25 mouse cellular contexts compared by ENCODE assay signal in genomic region chr16:82816615-82817014, GRCm38 (mm10). TPM values are rescaled to one million over a fixed set of nuclear protein-coding genes. Genes with fewer than 3 reads are reported as not detected.
"Had no signal": no experiment of that assay in that cellular context is flagged by ENCODE, and none has a peak within 500 bp of the region (broad histone marks: within the 10 kb centered on the region; RNA-seq: fewer than 3 reads in every experiment).

No protein-coding gene starts in this region.

- DNase-seq: lung, adult 18-20 months; lung, embryonic 14.5 days; lung, postnatal 10 days; lung, postnatal 4 days; retina, postnatal 1 day; right cerebral cortex, adult 18-20 months; right cerebral cortex, postnatal 25 days; right cerebral cortex, postnatal 4 days; spleen, adult 18-20 months; thymus, adult 18-20 months; thymus, postnatal 14 days; thymus, postnatal 36 days had no signal

- H3K4me3 ChIP-seq: midbrain, embryonic 10.5 days; midbrain, embryonic 15.5 days; myocyte; neural tube, embryonic 13.5 days; neural tube, embryonic 15.5 days had no signal

- H3K36me3 ChIP-seq: midbrain, embryonic 10.5 days; midbrain, embryonic 15.5 days; neural tube, embryonic 13.5 days; neural tube, embryonic 15.5 days had no signal

- H3K27ac ChIP-seq: midbrain, embryonic 10.5 days; midbrain, embryonic 15.5 days; neural tube, embryonic 13.5 days; neural tube, embryonic 15.5 days had no signal

- H3K9me3 ChIP-seq: midbrain, embryonic 10.5 days; midbrain, embryonic 15.5 days; neural tube, embryonic 13.5 days; neural tube, embryonic 15.5 days had no signal

- ATAC-seq: midbrain, embryonic 15.5 days had no signal

- H3K4me2 ChIP-seq: lung, embryonic 14.5 days; midbrain, embryonic 15.5 days; neural tube, embryonic 13.5 days; neural tube, embryonic 15.5 days had no signal

- H3K4me1 ChIP-seq: midbrain, embryonic 10.5 days; midbrain, embryonic 15.5 days; neural tube, embryonic 13.5 days; neural tube, embryonic 15.5 days had no signal

- H3K9ac ChIP-seq: lung, embryonic 14.5 days; midbrain, embryonic 15.5 days; neural tube, embryonic 13.5 days; neural tube, embryonic 15.5 days had no signal

- H3K27me3 ChIP-seq: midbrain, embryonic 15.5 days; neural tube, embryonic 13.5 days; neural tube, embryonic 15.5 days had no signal

RNA-seq across cellular contexts. Expression of gene Gm21833, which starts 11.6 kb away (rescaled TPM):
- polyA plus RNA-seq: liver, embryonic 16.5 days; lung, embryonic 14.5 days; lung, embryonic 16.5 days; midbrain, embryonic 10.5 days; midbrain, embryonic 15.5 days; myocyte; neural tube, embryonic 11.5 days; neural tube, embryonic 13.5 days; neural tube, embryonic 15.5 days; small intestine, adult 2 months; stomach, embryonic 14.5 days; stomach, embryonic 16.5 days; thymus, postnatal 0 days; urinary bladder, adult 2 months had no signal
